Mouse (Mus musculus): ENCODE results near the gene Kcnma1.

Gene Kcnma1

DNA sequence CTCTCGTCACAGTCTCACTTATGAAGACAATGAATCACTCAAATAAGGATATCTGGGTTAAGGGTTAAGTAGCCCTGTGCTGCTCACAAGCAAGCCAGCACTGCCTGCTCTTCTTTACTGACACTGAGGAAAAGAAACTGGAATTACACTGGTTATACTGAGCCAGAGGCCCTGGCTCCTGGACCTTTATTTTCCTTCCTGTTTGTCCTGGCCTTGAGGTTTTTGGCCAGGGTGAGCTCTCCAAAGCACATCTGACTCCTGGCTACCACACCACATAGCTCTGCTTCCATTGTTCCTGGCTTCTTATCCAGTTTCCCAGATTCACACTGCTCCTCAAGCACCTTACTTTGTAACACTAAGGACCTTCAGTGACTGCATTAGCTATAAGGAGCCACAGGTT is 242.5 kb downstream of the Kcnma1 start:
- no peak for DNase-seq

DNA sequence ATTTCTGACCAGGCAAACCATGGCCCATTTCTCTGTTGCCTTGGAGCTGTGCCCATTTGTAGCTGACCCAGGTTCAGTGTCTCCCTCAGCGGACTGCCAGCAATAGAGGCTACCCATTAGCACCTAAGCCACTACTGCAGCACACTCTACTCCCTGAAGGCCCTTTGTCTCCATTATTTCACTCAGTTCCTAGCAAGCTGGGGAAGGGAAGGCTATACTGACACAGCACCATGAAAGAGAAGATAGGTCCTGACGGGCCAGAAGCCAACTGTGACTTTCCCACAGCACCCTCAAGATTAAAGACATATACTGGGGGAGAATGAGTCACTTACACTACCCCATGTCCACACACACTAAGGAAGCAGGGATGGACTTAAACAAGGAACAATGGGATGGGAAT is 251.8 kb downstream of the Kcnma1 start:
- no peak for DNase-seq

DNA sequence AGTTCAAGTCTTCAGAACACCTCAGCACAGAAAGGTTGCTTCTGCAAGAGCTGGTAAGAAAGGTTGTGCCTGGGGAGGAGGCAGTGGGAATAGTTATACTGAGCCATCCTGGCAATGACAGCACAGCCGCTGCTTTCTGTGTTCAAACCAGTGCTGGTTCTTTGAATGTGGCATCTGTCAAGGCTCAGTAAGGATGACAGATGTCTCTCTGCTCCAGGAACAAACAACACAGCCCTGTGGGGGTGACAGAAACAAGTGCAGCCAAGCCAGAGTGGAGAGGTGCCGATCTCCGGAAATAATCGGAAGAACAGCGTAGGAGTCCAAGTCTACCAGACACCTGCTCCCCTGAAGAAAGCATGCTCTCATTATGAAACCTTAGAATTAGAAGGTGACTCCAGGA is 254.7 kb downstream of the Kcnma1 start:
- DNase-seq = no peak

DNA sequence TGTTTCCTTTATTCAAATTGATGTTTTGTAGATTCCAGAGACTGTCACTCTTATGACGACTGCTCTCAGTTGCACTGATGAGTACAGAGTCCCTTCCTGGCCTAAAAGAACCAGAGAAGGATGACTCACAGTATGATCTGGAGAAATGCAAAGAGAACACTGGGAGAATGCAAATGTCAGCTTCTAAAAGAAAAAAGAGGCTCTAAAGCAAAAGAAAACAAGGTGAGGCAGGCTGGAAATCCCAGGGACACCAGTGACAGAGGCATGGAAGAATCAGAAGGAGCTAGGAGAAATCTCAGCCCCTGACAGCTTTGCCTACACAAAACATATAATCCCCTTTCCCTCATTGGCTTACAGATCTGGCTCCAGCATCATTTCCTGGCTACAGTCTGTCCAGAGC is 255.9 kb downstream of the Kcnma1 start:
- DNase-seq = no peak

DNA sequence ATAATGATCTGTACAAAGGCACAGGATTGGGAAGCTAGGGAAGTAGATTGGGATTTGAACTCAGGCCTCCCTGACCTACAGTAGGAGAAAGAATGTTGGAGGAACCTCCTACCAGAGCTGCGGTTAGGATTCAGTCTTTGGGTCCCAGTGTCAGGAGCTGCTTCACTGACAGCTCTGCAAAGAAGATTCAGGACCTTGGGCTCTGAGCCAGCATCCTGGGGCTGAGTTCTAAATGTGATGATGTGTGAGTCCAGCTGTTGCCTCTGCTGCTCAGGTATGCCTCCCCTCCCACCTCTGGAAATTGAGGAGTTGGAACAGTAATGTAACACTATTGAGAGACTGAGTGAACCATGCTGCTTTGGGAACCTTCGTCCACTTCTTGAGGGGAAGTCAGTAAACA is 266.3 kb downstream of the Kcnma1 start:
- no peak for DNase-seq

DNA sequence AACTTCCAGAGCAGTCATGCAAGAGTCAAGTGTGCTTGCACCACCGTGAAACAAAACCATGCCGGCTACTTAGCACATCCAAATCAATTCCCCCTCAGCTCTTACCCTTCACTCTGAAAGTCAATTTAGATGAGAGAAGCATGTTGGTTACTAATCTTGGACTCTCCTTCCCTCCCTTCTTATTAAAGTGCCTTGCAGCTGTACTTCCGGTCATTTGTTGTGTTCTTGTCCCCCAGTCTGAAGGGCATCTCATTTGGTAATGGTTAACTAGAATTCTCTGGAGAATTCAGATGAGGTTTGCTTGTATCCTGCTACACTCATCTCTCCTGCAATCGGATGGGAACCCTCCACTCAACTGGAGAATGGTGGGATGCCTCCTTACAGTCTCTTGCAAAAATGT is 267.3 kb downstream of the Kcnma1 start:
- no peak for DNase-seq

DNA sequence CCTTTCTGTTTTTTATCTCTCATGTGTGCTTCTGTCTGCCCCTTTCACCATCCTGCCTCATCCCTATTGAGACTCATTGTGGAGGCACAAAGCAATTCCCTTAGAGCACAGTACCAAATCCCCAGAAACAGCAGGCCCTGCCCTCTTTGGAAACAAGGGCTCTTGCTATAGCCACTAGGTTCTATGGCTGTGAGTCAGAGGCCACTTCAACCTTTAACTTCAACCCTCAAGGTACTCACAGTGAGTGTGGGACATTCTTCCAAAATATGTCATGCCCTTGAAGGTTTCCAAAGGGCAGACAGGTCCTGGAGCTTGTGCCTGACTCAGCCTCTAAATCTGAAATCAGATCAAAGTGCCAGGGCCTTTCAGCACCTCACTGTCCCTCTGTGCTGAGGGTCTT is 272.8 kb downstream of the Kcnma1 start:
- DNase-seq = no peak

DNA sequence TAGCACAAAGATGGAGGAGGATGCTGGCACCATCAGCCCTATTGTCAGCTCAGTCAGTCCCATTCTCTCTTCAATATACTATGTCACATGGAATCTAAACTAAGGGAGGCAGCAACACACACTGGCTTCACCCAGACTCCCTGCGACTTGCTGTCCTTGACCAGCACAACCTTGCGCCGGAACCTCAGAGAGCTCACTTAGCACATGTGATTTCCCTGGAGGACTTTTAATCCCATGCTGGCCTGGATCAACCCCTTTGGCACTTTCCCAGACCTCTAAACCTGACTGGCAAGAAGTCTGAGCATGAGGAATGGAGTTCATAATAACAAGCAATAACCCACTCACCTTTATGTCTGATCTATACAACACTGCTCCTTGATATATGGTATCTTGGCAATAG is 280.1 kb downstream of the Kcnma1 start:
- DNase-seq = no peak

DNA sequence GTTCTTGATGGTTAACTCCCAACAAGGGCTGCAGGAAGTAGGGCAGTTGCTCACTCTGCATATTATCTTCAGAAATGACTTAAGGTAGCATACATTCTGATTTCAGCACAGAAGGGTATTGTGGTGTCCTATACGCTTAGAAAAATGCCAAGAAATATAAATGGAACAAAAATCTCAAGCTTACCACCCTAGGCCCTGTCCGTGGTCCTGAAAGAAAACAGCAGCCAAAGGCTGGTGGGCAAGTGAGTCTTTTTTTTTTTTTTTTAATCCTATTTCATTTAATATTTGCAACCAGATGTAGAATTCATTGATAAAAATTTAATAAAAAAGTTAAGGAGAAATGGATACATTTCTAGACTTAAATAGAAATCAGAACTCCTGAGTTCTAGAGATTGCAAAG is 284.9 kb downstream of the Kcnma1 start:
- peak; percentile 79 for DNase-seq

DNA sequence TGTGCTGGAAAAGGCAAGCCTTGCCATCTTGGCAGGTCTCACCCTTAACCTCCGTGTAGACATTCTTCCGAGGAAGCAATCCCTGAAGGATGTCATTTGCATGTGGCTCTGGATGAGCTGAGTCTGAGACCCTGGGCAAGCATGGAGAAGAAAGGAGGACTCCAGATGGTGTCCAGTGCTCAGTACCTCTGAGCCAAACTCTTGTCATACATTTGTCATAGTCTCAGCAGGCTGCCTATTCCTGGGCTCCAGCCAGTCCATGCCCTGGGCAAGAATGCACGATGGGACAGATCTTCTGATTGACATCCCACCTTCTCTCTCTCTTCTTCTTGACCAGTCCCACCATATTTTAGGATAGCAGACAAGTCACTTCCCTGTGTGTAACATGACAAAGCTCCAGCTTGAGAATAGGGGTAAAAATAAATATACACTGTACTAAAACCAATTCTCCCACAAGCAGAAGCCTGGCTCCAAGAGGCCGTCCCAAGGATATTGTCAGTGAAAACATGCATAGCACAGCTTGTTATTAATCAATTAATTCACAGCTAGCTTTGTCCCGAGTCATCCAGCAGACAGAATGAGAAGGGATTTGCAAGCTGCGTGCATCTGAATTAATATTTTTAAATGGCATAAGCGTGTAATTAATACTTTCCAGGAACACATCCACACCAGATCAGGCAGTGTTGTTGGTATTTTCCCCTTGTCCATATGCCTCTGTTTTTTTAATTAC is 290.4 kb downstream of the Kcnma1 start:
- no peak for DNase-seq

DNA sequence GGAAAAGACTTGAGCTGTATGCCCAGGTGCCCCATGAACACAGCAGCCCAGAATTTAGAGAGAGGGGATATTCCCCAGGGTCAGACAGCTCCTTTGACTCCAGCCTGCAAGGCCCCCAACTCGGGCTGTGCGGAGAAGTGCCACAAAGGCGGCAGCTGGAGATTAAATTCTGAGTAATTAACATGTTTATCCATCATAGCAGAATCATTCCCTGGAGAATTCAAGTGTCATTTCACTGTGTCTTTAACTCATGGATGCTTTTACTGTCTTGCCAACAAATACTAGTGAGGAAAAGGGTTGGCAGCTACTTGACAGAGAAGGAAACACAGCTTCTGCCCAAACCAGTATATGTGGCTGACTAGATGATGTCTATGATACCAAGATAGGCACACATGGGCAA is 295.0 kb downstream of the Kcnma1 start:
- DNase-seq = no peak

DNA sequence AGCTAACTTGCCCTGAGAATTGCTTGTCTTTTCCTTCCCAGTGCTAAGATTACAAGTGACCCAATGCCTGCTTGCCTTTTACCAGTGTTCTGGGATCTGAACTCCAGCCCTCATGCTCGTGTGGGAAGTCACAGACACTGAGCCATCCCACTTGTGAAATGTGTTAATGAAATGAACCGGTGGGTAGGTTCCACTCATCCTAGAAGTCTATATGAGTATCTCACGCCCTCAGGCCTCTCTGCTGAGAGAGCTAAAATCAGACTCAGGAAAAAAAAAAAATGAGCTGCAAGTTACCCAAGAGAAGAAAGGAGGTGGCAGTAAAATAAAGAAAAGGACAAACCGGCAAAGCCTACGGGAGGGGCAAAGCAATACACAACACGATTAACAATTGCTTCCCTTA is 295.6 kb downstream of the Kcnma1 start:
- DNase-seq = no peak

DNA sequence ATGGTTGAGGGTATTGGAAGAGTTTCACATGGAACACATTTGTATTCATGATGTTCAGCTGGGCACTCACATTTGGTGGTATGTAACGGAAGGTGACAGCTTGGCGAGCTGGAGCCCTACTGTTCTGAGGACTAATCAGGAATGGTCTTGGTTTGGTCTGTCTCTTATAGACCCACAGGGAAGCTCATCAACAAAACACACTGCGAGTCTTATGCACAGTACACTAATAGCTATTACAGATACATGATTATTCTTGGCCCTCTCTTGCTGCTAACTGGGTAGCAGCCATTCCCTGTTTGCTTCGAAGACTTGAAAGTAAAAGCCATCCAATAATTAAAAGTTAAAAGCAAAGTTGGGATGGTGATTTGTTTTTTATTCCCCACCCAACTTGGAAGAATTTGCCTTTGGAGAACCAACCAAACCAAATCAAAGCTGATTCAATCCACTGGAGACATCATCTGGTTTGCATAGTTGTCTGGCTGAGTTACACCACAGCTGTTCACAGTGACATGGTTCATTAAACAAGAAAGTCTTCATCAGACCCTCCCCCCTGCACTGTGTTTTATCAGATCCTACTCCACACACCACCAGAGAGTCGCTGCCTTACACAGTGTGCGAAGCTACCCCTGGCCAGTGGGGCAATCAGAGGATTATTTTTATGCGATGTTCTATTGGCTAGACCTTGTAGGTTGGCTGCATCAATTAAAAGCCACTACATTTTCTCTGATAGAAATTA is 299.7 kb downstream of the Kcnma1 start:
- DNase-seq = peak; percentile 44

DNA sequence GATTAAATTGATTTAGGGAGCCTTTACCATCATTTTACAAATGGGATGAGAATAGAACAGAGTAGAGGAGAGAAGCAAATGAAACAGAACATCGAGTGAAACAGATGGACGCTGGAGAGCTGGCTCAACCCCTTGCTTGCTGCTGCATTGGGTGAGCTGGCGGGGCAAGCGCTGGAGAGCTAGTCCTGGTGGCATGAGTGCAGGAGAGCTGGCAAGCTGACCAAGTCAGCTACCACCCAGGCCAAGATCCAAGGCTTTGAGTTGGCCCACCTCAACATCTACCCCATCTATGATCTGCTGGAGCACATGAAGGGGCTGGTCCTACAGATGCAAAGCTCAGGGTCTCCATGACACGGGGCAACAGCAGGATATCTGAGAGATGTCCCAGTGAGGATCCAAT is 301.4 kb downstream of the Kcnma1 start:
- no peak for DNase-seq

DNA sequence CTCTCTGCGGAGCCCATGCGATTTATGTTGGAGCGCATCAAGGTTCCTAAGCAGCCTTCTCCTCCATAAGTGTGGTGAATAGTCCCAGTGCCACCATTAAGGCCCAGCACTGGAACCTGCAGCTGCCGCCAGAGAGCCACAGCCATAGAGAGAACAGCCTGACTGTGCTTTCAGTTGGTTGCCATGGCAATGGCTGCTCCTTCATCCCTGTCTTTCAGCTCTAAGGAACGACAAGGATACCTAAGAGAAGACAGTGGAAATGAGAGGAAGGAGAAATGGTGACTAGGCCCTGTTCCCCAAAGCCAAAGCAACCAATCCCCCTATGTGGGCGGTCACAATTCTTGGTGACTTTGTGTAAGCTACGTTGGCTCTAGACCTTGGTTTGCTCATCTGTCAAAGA is 303.3 kb downstream of the Kcnma1 start:
- DNase-seq = no peak

DNA sequence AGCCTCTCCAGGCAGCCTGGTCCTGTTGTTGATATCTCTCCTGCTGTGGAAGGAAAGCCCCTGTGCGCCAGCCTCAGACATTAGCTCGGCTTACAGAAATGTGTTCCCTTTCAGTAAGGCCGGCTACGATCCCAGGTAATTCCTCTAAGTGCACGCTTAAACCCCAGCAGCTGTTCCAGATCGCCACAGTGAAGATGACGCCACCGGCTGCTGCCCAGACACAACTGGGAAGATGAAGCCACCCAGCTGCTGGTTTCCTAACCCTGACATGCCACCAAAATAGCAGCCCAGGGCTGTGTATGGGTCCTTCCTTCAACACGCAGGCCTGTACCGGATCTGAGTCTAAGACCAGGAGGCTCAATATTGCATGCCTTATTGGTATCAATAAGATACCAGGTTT is 307.5 kb downstream of the Kcnma1 start:
- DNase-seq = no peak

DNA sequence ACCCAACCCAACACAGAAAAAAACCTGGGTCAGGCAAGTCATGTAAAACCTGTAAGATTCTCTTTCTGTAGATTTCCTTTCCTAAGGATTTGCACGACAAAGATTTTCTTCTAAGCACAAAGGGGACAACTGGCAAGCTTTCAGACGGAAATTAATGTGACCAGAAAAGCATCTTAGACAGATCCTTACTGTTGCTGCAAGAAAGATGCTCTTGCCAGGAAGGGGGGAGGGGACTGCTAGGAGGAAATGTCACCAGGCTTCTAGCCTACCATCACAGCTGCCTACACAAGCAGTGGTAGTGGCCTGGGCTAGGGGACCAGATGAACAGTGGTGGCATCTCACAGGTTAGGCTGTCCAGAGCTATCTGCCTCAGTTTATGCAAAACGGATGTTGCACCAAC is 308.6 kb downstream of the Kcnma1 start:
- no peak for DNase-seq

DNA sequence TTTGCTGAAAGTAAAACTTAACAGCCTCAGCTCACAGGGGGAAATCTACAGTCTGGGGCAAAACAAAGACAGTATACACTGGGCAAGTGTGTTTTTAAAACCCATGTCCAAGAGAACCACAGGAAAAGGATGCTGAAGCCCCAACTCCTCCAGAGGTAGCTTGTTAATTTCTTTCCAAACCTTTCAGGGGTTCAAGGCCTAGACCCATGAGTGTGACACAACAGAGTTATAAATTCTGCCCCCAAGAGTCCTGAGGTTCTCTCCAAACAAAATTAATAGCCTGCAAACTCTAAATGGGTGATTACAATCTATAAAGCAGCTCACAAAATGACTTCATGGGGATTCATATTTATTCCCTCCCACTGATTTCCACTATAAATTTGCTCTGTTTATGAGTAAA is 310.0 kb downstream of the Kcnma1 start:
- no peak for DNase-seq

DNA sequence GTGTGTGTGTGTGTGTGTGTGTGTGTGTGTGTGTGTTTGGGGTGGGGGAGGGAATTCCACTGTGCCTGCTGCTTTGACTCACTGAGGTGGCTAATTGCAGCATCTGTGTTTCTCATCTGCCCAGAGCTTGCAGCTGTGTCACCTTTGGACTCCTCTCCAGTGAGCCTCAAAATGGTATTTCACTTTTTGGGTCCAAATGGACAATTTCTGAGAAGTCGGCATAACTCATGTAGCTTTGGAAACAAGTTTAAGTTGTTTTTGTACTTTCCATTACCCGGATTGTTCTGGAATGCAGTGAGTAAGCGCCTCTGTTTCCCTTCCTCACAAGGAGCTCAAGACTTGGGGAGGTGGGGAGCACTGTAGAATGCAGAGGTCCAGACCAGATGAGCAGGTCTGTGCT is 317.9 kb downstream of the Kcnma1 start:
- no peak for DNase-seq

DNA sequence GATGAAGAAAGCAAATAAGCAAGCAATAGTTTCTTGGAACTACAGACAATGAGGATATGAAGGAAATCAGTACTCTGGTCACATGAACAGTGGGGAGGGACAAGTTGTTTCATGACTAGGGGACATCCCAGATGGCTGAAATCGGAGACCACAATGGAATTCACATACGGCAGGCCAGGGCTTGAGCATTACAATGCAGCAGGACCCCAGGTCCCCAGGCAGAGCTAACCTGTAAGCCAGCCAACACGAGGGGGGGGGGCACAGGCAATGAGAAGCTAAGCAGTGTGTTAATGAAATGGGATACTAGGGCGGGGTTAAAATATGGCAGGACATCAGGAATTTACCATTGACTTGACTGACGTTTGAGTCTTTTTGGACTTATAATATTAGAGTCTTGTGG is 324.6 kb downstream of the Kcnma1 start:
- no peak for DNase-seq

DNA sequence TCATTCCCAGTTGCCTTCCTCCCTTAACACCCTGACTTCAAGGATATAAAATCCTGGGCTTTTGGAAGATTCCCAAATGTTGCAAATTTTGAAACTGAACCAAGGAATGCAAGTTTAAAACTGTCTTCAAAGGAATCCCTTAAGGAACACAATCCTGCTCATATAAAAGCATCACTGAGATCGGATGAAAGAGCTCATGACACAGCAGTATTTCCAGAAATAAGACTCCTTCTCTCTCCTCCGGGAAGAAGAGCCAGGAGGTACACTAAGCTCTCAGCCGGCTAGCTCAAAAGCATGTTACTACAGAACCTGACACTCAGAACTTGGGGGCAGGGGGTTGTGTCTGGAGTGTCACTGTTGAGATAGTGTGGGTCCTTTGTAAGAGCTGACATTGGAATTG is 325.8 kb downstream of the Kcnma1 start:
- DNase-seq = no peak

DNA sequence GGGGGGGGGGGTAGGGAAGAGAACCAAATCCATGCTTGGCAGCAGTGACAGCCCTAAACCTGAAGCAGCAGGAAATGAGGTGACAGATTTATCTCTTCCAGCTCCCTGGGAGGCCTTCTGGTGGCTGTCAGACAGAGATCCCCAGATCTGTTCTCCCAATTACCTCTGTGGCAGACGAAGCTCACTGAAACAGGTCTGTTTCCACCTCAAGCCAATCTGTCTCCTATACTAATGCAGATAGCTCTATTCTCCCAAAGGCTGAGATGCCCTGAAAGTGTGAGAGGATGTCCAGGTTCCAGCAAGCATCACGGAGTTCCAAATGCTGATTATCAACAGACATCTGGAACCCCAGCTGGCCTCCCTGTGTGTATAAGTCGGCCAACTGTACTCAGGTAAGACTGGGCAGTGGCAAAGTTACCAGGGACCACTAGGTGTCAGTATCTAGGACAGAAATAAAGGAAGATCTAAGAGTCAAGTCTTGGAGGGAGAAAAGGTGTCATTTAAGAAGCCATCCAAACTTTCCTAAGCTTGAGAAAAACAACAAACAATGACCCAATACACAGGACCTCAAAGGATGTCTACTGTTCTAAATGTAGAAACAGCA is 329.7 kb downstream of the Kcnma1 start:
- DNase-seq = peak; percentile 9

DNA sequence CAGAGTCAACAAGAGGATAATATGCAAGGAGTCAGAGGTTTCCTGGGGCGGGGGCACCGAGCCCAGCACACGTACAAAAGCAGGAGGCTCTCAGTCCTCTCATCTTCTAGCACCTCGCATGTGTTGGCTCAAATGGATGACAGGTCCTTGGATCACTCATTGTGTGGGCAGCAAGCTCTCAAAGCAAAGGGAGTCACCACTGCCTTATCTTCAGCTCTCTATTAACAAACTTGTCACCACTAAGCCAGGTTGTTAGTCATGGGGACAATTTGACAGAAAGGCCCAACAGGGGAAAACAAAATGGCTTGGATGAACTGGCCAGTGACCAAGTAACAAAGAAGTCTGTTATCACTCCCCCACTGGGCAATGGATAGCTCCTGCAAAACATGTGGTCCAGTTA is 331.5 kb downstream of the Kcnma1 start:
- DNase-seq = no peak

DNA sequence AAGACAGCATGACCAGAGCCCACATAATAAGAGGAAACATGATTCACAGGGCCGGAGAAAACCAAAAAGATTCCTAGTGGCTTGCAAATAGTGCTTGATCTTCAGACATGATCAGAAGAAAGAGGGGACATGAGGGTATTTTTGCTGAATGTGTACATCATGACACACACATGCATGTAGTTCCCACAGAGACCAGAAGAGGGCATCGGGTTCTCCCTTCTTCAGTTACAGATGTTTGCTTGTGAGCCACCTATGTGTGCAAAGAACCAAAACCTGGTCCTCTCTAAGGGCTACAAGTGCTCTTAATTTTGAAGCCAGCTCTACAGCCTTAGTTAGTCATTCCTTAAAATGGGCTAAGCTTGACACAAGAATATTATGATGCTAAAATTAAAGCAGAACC is 334.9 kb downstream of the Kcnma1 start:
- peak; percentile 15 for DNase-seq

DNA sequence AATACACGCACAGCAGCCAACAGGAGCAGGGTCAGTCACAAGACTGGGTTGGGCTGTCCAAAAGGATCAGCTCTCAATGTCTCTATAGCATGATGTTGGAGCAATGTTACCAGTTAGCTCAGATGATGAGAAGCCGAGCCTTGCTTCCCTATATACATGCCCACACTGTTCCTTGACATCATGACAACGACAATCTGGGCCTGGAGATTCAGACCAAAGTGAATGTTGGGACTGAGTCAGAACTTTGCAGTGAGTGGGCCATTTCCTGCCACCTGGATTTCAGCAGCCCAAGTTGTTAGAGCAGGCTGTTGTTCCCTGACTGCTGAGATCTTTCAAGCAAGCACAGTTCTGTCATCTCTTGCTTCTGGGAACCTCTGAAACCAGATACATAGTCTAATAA is 347.9 kb downstream of the Kcnma1 start:
- DNase-seq = no peak

Data from embryo, embryonic 11 days (tissue).